Mouse (Mus musculus) heart, postnatal 10 days (tissue): ENCODE data around the gene Slc38a9. TPM values are rescaled to one million over a fixed set of nuclear protein-coding genes. Genes with fewer than 3 reads are reported as not detected.
A peak's percentile ranks its signal among the peaks of the same experiment; 100 is the strongest.

Experiments
- DNase-seq, 2 experiments: peaks; one replicate each; pipeline ENCODE4 v3.0.0; 2021
- intact Hi-C: fragments of 180-260 bp; cut with DNase I; formaldehyde crosslinking; loops from one replicate; pipeline ENCODE4 v1.15.1; 2025
- total RNA-seq, 2 experiments: library from RNA; stranded (reverse); gene quantifications; 2 replicates each; pipeline ENCODE4 v1.2.3; 2021

The Slc38a9 gene
- total RNA-seq, 2 experiments from 2014 or later = 12.3 to 15.1 TPM

DNA sequence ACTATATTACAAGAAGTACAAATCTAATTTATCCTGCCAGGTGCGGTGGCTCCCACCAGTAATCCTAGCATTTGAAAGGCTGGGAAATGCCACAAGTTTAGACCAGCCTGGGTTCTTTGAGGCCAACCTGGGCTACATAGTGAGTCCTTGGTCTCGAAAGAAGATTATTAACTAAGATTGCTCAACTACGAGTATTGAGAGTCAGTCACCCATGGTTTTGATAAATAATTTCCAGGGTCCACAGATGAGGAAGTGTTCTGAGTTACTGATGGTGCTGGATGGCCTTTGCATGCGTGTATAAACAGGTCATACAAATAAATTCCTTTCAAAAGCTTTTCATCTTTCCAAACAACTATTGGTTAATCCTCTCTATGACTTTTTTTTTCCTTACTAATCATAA, 83.1 kb downstream of the Slc38a9 start:
- no peak for DNase-seq
- intact Hi-C loops = loop anchor here (5.0 kb wide), 1 partner anchor 66 kb away; no protein-coding TSS in a partner anchor

- intact Hi-C loops = loop anchor here (5.0 kb wide), 1 partner anchor 67 kb away; no protein-coding TSS in a partner anchor
- peak; percentile 66 to 67 for DNase-seq
These were observed 83.7 kb downstream of the Slc38a9 start for GRCm38 (mm10) chr13:112744061-112744849.

GRCm38 (mm10) chr13:112745936-112746694, 85.6 kb downstream of the Slc38a9 start:
- intact Hi-C loops = no loop called here
- no peak for DNase-seq

DNA sequence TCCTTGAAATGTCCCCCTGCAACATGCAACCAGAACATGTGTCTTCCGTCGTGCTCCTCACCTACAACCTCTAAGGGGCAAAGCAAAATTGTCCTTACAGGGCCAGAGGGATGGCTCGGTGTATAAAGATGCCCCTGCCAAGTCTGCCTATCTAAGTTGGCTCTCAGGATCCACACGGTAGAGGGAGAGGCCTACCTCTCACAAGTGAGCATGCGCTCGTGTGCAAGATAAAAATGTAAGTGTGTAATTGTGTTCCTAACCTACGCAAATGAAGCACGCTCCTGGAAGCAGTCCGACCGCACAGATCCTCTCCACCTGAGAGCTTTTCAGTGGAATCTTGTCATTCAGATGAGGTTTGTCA, 86.1 kb downstream of the Slc38a9 start:
- no peak for DNase-seq
- intact Hi-C loops = no loop called here

- DNase-seq = no peak
- intact Hi-C loops = no loop called here
These were observed 87.4 kb downstream of the Slc38a9 start for GRCm38 (mm10) chr13:112747808-112748430.

GRCm38 (mm10) chr13:112748808-112749510, 88.4 kb downstream of the Slc38a9 start:
- DNase-seq = no peak
- intact Hi-C loops = no loop called here

DNA sequence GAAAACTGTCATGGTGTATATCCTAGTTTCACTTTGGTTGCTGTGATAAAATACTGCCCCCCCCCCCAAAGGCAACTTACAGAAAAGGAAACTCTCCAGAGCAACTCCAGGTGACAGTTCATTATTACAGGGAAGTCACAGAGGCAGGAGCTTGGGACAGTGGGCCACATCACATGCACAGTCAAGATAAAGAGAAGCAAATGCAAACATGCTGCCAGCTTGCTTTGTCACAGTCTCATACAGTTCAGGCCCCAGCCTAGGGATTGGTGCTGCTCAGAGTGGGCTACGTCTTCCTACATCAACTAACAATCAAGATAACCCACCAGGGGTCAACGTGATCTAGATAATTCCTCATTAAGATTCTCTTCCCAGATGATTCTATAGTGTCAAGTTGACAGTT, 89.3 kb downstream of the Slc38a9 start:
- DNase-seq = no peak
- intact Hi-C loops = no loop called here

GRCm38 (mm10) chr13:112751454-112752308, 91.1 kb downstream of the Slc38a9 start:
- peak; percentile 87 for DNase-seq
- intact Hi-C loops = no loop called here

- no peak for DNase-seq
- intact Hi-C loops = no loop called here
These were observed 91.9 kb downstream of the Slc38a9 start for GRCm38 (mm10) chr13:112752309-112752975.

GRCm38 (mm10) chr13:112753522-112753921, 93.0 kb downstream of the Slc38a9 start:
- intact Hi-C loops = no loop called here
- DNase-seq = no peak

DNA sequence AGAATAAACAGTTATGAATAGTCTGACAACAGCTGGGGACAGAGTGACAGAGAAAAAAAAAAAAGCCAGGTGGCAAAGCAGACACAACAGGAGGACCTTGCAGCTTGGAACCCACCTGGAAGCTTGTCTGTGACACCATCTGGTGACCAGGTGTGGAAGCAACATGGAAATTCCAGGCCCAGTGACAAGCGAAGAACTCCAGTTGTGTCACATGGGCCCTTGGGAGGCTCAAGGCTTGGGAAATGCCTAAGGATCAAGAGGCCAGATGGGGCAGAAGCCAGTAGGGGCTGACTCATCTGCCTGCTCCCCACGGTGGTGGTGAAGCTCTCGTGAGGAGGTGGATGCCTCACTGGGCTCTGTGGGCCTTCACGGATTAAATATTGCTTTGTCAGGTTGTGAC, 94.3 kb downstream of the Slc38a9 start:
- DNase-seq = no peak
- intact Hi-C loops = no loop called here

DNA sequence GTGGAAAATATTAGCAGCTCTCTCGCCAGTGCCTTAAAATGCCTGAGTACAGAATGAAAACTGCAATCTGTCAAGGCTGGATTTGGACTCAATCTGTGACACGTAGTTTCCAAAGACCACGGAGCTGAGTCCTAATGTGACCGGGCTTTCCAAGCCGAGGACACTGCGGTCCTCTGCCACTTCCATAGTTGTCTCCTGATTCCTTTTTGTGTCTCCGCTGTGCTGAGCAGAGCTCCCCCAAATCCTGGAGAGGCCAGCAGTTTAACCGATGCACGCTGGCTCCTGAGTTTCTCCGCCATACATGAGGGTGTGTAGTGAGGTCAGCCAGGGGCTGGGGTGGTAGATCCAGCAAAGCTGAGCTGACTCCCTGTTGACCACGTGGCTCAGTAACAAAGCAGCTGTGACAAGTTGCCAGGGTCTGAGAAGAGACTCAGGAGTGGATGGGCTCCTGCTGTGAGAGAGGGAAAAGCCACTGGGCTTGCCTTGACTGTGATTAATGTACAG, 95.0 kb downstream of the Slc38a9 start:
- DNase-seq = peak; percentile 76 to 82
- intact Hi-C loops = no loop called here

DNA sequence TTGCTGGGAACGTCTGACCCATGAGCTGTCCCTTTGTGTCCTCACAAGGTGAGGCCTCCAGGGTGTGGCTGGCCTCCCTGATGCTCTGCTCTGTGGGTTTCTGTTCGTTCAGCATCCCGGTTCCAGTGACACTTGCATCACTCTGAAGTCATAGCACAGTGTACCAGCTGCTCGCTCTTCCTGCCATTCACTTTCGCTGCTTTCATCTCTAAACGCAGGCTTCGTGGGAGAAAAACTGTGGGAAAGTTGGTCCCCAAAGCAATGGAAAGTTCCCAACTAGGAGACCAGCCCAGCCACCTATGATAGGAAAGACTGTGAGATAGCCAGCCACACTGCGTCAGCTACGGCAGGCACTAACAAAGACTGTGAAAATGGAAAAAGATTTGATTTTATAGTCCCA, 96.8 kb downstream of the Slc38a9 start:
- no peak for DNase-seq
- intact Hi-C loops = no loop called here

GRCm38 (mm10) chr13:112758546-112759090, 98.1 kb downstream of the Slc38a9 start:
- intact Hi-C loops = no loop called here
- no peak for DNase-seq

DNA sequence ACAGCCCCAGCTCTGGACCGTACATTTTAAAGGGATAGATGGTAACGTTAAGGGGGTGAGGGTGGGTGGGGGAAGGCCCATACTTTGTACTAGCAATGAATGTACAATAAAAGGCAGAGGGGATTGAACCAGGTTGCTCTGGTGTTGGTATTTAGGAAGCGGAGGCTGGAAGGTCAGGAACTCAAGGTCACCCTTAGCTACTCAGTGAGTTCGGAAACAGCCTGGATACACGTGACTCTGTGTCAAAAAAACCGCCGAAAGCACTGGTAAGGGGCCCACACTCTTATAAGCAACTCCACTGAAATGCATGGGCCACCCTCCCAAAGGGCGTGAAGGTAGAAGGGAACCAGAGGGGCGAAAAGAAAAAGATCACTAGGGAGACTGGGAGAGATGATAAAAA, 98.8 kb downstream of the Slc38a9 start:
- intact Hi-C loops = no loop called here
- DNase-seq = no peak

DNA sequence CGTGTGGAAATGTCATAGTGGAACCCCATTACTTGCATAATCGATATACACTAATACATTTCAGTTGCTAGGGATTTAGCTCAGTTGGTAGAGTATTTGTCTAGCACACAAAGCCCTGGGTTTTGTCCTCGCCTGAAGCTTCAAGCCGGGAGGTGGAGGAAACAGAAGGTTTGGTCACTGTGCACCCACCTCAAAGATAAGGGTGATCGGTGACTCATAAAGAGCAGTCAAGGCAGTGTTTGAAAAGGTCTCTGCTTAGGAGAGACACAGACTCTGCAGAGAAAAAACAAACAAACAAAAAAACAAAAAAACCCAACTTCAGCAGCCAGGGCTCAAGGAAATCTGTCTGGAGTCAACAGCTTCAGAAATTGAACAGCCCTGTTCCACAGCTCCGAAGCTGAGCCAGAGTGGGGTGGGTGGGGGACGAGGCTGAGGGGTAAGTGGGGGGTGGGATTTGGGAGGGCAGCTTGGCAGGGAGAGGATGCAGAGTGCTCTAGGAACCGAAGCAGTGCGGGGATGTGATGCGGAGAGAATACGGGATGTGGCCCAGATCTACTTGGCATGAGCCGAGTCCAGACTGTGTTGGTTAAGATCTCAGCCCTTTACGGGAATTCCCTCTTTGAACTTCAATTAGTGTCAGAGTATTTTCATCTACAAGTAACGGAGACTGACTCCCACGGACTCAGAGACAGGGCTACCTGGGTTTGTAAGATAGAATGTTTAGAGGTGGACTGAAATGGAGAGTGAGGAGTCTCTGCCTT, 99.4 kb downstream of the Slc38a9 start:
- intact Hi-C loops = no loop called here
- DNase-seq = no peak

DNA sequence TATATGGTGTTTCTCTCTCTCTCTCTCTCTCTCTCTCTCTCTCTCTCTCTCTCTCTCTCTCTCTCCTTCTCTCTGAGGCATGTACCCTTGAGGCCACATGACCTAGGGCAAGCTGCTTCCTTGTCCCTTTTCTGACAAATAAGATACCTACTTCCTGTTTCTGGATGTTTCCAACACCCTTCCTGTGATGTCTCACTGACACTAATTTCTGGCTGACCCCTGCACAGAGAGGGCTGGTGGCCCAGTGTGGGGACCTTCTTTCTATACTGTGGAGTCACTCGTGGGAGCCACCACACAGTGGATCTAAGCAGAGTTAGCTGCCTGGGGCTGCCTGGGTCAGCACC, 100.0 kb downstream of the Slc38a9 start:
- no peak for DNase-seq
- intact Hi-C loops = no loop called here

- DNase-seq = no peak
- intact Hi-C loops = no loop called here
These were observed 101.2 kb downstream of the Slc38a9 start for GRCm38 (mm10) chr13:112761787-112762186.
